Mouse (Mus musculus): ENCODE measurements around the gene R3hdm2. TPM values are rescaled to one million over a fixed set of nuclear protein-coding genes. Genes with fewer than 3 reads are reported as not detected.
A peak's percentile ranks its signal among the peaks of the same experiment; 100 is the strongest.

Gene R3hdm2
- total and polyA plus RNA-seq, 3 experiments: 8.2 to 60.6 TPM; not detected in 1

GRCm38 (mm10) chr10:127369834-127370820, 10.0 kb upstream of the R3hdm2 start, which contains the start of gene Inhbc:
TSS of gene Inhbc (minus strand) at chr10:127370431.
- H3K4me3 ChIP-seq (ENCODE audit: control insufficient read depth in 1 of 2, insufficient read depth in 1 of 2, low read depth in 2 of 2, low read length in 2 of 2): no peak within 1 kb of the TSS
- no peaks in the 10 kb centered on the region for H3K79me2 ChIP-seq (ENCODE audit: control insufficient read depth, insufficient read depth, low read length, poor library complexity)
- H3K9me3 ChIP-seq (replicated peaks; ENCODE audit: insufficient read depth, low read length): no peaks in the 10 kb centered on the region
- no peaks in the 10 kb centered on the region; a peak in 1 of 4 replicates for H3K36me3 ChIP-seq (ENCODE audit: control insufficient read depth in 1 of 2, insufficient read depth in 2 of 2, low read length in 2 of 2)
- no peaks in the 10 kb centered on the region for H3K27me3 ChIP-seq (ENCODE audit: control insufficient read depth in 1 of 2, insufficient read depth in 2 of 2, low read length in 2 of 2)
- H3K27ac ChIP-seq (ENCODE audit: control insufficient read depth, low read depth, low read length): no peak within 1 kb of the TSS
- H3K9ac ChIP-seq (ENCODE audit: control insufficient read depth, low read depth, low read length, poor library complexity, severe bottlenecking): no peak within 1 kb of the TSS
- TF ChIP-seq CHD1 (IDR thresholded peaks at IDR 0.05; ENCODE audit: low read depth, low read length): no peak
- no peak for TF ChIP-seq USF2 (IDR thresholded peaks at IDR 0.05; ENCODE audit: borderline replicate concordance in 1 of 2, insufficient read depth in 1 of 2, low read depth in 1 of 2, low read length in 2 of 2)
- TF ChIP-seq KAT2A (conservative IDR thresholded peaks at IDR 0.05; ENCODE audit: low read depth, low read length): no peak
- no peak for TF ChIP-seq POLR2AphosphoS2 (IDR thresholded peaks at IDR 0.05; ENCODE audit: low read length)
- TF ChIP-seq MXI1 (IDR thresholded peaks at IDR 0.05; ENCODE audit: low read depth, low read length): no peak
- no peak for TF ChIP-seq CHD2 (IDR thresholded peaks at IDR 0.05; ENCODE audit: low read length)
- TF ChIP-seq MYB (IDR thresholded peaks at IDR 0.05; ENCODE audit: low read depth, low read length): no peak
- no peak for TF ChIP-seq ETS1 (IDR thresholded peaks at IDR 0.05; ENCODE audit: low read depth, low read length)
- no peak for TF ChIP-seq ZNF384 (IDR thresholded peaks at IDR 0.05; ENCODE audit: low read depth, low read length)
- no peak for TF ChIP-seq NRF1 (IDR thresholded peaks at IDR 0.05; ENCODE audit: insufficient read depth, low read depth, low read length, poor library complexity, severe bottlenecking)
- no peak for TF ChIP-seq ELF1 (IDR thresholded peaks at IDR 0.05; ENCODE audit: low read depth, low read length)
- no peak for TF ChIP-seq CTCF (IDR thresholded peaks at IDR 0.05 in 2 of 3, conservative IDR thresholded peaks at IDR 0.05 in 1 of 3; ENCODE audit: control insufficient read depth in 1 of 3, insufficient read depth in 1 of 3, low read depth in 2 of 3, low read length in 3 of 3, poor library complexity in 1 of 3, severe bottlenecking in 1 of 3)
- TF ChIP-seq MAX (IDR thresholded peaks at IDR 0.05; ENCODE audit: low read length): no peak
- TF ChIP-seq TCF12 (IDR thresholded peaks at IDR 0.05; ENCODE audit: low read depth, low read length): no peak
- TF ChIP-seq ZKSCAN1 (IDR thresholded peaks at IDR 0.05; ENCODE audit: low read depth, low read length): no peak
- H3K4me1 ChIP-seq (ENCODE audit: control insufficient read depth in 1 of 2, insufficient read depth in 2 of 2, low read length in 2 of 2): no peaks in the 10 kb centered on the region
- no peak for DNase-seq (ENCODE audit: low read depth, low spot score)

GRCm38 (mm10) chr10:127371023-127371422, 9.1 kb upstream of the R3hdm2 start:
- TF ChIP-seq NRF1 (IDR thresholded peaks at IDR 0.05; ENCODE audit: insufficient read depth, low read depth, low read length, poor library complexity, severe bottlenecking): no peak
- TF ChIP-seq USF2 (IDR thresholded peaks at IDR 0.05; ENCODE audit: borderline replicate concordance in 1 of 2, insufficient read depth in 1 of 2, low read depth in 1 of 2, low read length in 2 of 2): no peak
- TF ChIP-seq ZNF384 (IDR thresholded peaks at IDR 0.05; ENCODE audit: low read depth, low read length): peak; percentile 86
- no peak overlapping the region for H3K4me3 ChIP-seq (ENCODE audit: control insufficient read depth in 1 of 2, insufficient read depth in 1 of 2, low read depth in 2 of 2, low read length in 2 of 2)
- no peaks in the 10 kb centered on the region for H3K79me2 ChIP-seq (ENCODE audit: control insufficient read depth, insufficient read depth, low read length, poor library complexity)
- H3K27ac ChIP-seq (ENCODE audit: control insufficient read depth, low read depth, low read length): no peak overlapping the region
- H3K36me3 ChIP-seq (ENCODE audit: control insufficient read depth in 1 of 2, insufficient read depth in 2 of 2, low read length in 2 of 2): no peaks in the 10 kb centered on the region; a peak in 1 of 4 replicates
- H3K9me3 ChIP-seq (replicated peaks; ENCODE audit: insufficient read depth, low read length): no peaks in the 10 kb centered on the region
- no peak for DNase-seq (ENCODE audit: low read depth, low spot score)
- H3K27me3 ChIP-seq (ENCODE audit: control insufficient read depth in 1 of 2, insufficient read depth in 2 of 2, low read length in 2 of 2): no peaks in the 10 kb centered on the region
- H3K9ac ChIP-seq (ENCODE audit: control insufficient read depth, low read depth, low read length, poor library complexity, severe bottlenecking): no peak overlapping the region
- no peaks in the 10 kb centered on the region for H3K4me1 ChIP-seq (ENCODE audit: control insufficient read depth in 1 of 2, insufficient read depth in 2 of 2, low read length in 2 of 2)

Measured in MEL (cell line).